Mouse (Mus musculus) MEL (cell line): Measurements from ENCODE around the gene Trip11. TPM values are rescaled to one million over a fixed set of nuclear protein-coding genes. Genes with fewer than 3 reads are reported as not detected.

Experiments
- DNase-seq: peaks from one replicate; pipeline ENCODE4 v3.0.0; 2011; ENCODE audit warnings: low read depth, low spot score
- H3K27ac ChIP-seq: 2 replicates; pipeline ENCODE4 v1.5.1; 2012; ENCODE audit warnings: low read depth, mild to moderate bottlenecking, control low read depth, low read length, moderate library complexity; ENCODE audit not compliant: control insufficient read depth
- H3K27me3 ChIP-seq, 2 experiments: fragments of 150-350 bp in 1 of 2; sonication (generic) in 1 of 2; 2 replicates each; pipeline ENCODE4 v1.6.1; 2012; ENCODE audit warnings: low read length in 2 of 2, mild to moderate bottlenecking in 2 of 2, improper control_type of control experiment in 1 of 2, moderate library complexity in 1 of 2; ENCODE audit not compliant: insufficient read depth in 2 of 2, control insufficient read depth in 1 of 2
- H3K36me3 ChIP-seq, 2 experiments: 2 replicates each; pipeline ENCODE4 v1.6.1; 2012 to 2014; ENCODE audit warnings: low read length in 2 of 2, improper control_type of control experiment in 1 of 2, inconsistent platforms in 1 of 2, mild to moderate bottlenecking in 1 of 2; ENCODE audit not compliant: insufficient read depth in 2 of 2, control insufficient read depth in 1 of 2
- H3K4me1 ChIP-seq, 2 experiments: fragments of 150-350 bp in 1 of 2; sonication (generic) in 1 of 2; 2 replicates each; pipeline ENCODE4 v1.6.1; 2012; ENCODE audit warnings: low read length in 2 of 2, improper control_type of control experiment in 1 of 2, mild to moderate bottlenecking in 1 of 2; ENCODE audit not compliant: insufficient read depth in 2 of 2, control insufficient read depth in 1 of 2
- H3K4me3 ChIP-seq, 2 experiments: fragments of 150-350 bp in 1 of 2; sonication (generic) in 1 of 2; 2 replicates each; pipeline ENCODE4 v1.5.1; 2012; ENCODE audit warnings: low read depth in 2 of 2, low read length in 2 of 2, mild to moderate bottlenecking in 2 of 2, moderate library complexity in 2 of 2, control low read depth in 1 of 2, improper control_type of control experiment in 1 of 2; ENCODE audit not compliant: control insufficient read depth in 1 of 2, insufficient read depth in 1 of 2
- H3K79me2 ChIP-seq: 2 replicates; pipeline ENCODE4 v1.6.1; 2012; ENCODE audit warnings: mild to moderate bottlenecking, low read length, moderate library complexity; ENCODE audit not compliant: control insufficient read depth, poor library complexity, insufficient read depth
- H3K9ac ChIP-seq: 2 replicates; pipeline ENCODE4 v1.6.1; 2012; ENCODE audit warnings: low read depth, mild to moderate bottlenecking, control low read depth, low read length, moderate library complexity; ENCODE audit not compliant: control insufficient read depth, poor library complexity, severe bottlenecking
- H3K9me3 ChIP-seq: fragments of 150-350 bp; sonication (generic); replicated peaks from 2 replicates; pipeline ENCODE4 v1.6.1; 2012; ENCODE audit warnings: mild to moderate bottlenecking, low read length, improper control_type of control experiment, moderate library complexity; ENCODE audit not compliant: insufficient read depth
- CHD1 ChIP-seq: IDR thresholded peaks from 2 replicates; pipeline ENCODE4 v1.6.1; 2012; ENCODE audit warnings: low read depth, mild to moderate bottlenecking, inconsistent platforms, low read length, improper control_type of control experiment
- CHD2 ChIP-seq: IDR thresholded peaks from 2 replicates; pipeline ENCODE4 v1.6.1; 2011; ENCODE audit warnings: low read length, improper control_type of control experiment
- GABPA ChIP-seq: IDR thresholded peaks from 2 replicates; pipeline ENCODE4 v1.6.1; 2012; ENCODE audit warnings: low read depth, mild to moderate bottlenecking, inconsistent platforms, low read length, improper control_type of control experiment, moderate library complexity
- GATA1 ChIP-seq: IDR thresholded peaks from 2 replicates; pipeline ENCODE4 v1.6.1; 2011; ENCODE audit warnings: low read depth, low read length, improper control_type of control experiment
- HCFC1 ChIP-seq: IDR thresholded peaks from 2 replicates; pipeline ENCODE4 v1.6.1; 2012; ENCODE audit warnings: low read depth, mild to moderate bottlenecking, inconsistent platforms, low read length, improper control_type of control experiment, moderate library complexity
- JUND ChIP-seq: IDR thresholded peaks from 2 replicates; pipeline ENCODE4 v1.6.1; 2011; ENCODE audit warnings: low read depth, mild to moderate bottlenecking, improper control_type of control experiment, low read length
- KAT2A ChIP-seq: conservative IDR thresholded peaks from 2 replicates; pipeline ENCODE4 v1.6.1; 2012; ENCODE audit warnings: low read depth, low read length, improper control_type of control experiment, inconsistent platforms
- MAX ChIP-seq: IDR thresholded peaks from 2 replicates; pipeline ENCODE4 v1.6.1; 2011; ENCODE audit warnings: low read length, improper control_type of control experiment
- MAZ ChIP-seq: IDR thresholded peaks from 2 replicates; pipeline ENCODE4 v1.6.1; 2012; ENCODE audit warnings: low read depth, mild to moderate bottlenecking, inconsistent platforms, low read length, improper control_type of control experiment
- MEF2A ChIP-seq: IDR thresholded peaks from 2 replicates; pipeline ENCODE4 v1.6.1; 2014; ENCODE audit warnings: low read depth, mild to moderate bottlenecking, inconsistent platforms, low read length, improper control_type of control experiment; ENCODE audit not compliant: poor library complexity, insufficient replicate concordance, severe bottlenecking; ENCODE audit errors: extremely low read depth
- MYC ChIP-seq: IDR thresholded peaks from 2 replicates; pipeline ENCODE4 v1.6.1; 2011; ENCODE audit warnings: low read depth, mild to moderate bottlenecking, low read length, improper control_type of control experiment, moderate library complexity
- POLR2A ChIP-seq, 2 experiments: IDR thresholded peaks; 2 replicates each; pipeline ENCODE4 v1.6.1; 2011 to 2012; ENCODE audit warnings: low read length in 2 of 2, mild to moderate bottlenecking in 2 of 2, control low read depth in 1 of 2, improper control_type of control experiment in 1 of 2, low read depth in 1 of 2, moderate library complexity in 1 of 2; ENCODE audit not compliant: control insufficient read depth in 1 of 2, insufficient read depth in 1 of 2, poor library complexity in 1 of 2
- POLR2AphosphoS2 ChIP-seq: IDR thresholded peaks from 2 replicates; pipeline ENCODE4 v1.6.1; 2011; ENCODE audit warnings: low read length, improper control_type of control experiment
- RAD21 ChIP-seq: IDR thresholded peaks from 2 replicates; pipeline ENCODE4 v1.6.1; 2011; ENCODE audit warnings: mild to moderate bottlenecking, low read depth, low read length, improper control_type of control experiment
- RCOR1 ChIP-seq: IDR thresholded peaks from 2 replicates; pipeline ENCODE4 v1.6.1; 2012; ENCODE audit warnings: low read depth, mild to moderate bottlenecking, inconsistent platforms, low read length, improper control_type of control experiment
- SMC3 ChIP-seq: IDR thresholded peaks from 2 replicates; pipeline ENCODE4 v1.6.1; 2011; ENCODE audit warnings: low read depth, low read length, improper control_type of control experiment
- TAL1 ChIP-seq: IDR thresholded peaks from 2 replicates; pipeline ENCODE4 v1.6.1; 2012; ENCODE audit warnings: mild to moderate bottlenecking, inconsistent platforms, low read length, moderate library complexity, mixed read lengths
- TCF12 ChIP-seq: IDR thresholded peaks from 2 replicates; pipeline ENCODE4 v1.6.1; 2014; ENCODE audit warnings: low read depth, mild to moderate bottlenecking, inconsistent platforms, low read length, improper control_type of control experiment, moderate library complexity
- USF2 ChIP-seq, 2 experiments: IDR thresholded peaks; 2 replicates each; pipeline ENCODE4 v1.6.1; 2011 to 2012; ENCODE audit warnings: improper control_type of control experiment in 2 of 2, low read length in 2 of 2, borderline replicate concordance in 1 of 2, inconsistent platforms in 1 of 2, low read depth in 1 of 2, mild to moderate bottlenecking in 1 of 2; ENCODE audit not compliant: insufficient read depth in 1 of 2
- ZMIZ1 ChIP-seq: IDR thresholded peaks from 2 replicates; pipeline ENCODE4 v1.6.1; 2012; ENCODE audit warnings: low read depth, mild to moderate bottlenecking, inconsistent platforms, low read length, improper control_type of control experiment, moderate library complexity
- polyA plus RNA-seq, 2 experiments: library from polyadenylated mRNA; stranded (reverse) in 1 of 2; unstranded in 1 of 2; fragments of >175 nt in 1 of 2; fragments of >200 nt in 1 of 2; gene quantifications; 2 replicates each; pipeline versions ENCODE4 v1.2.1 to v1.2.4; 2012; ENCODE audit warnings: low replicate concordance in 2 of 2, low read depth in 1 of 2; ENCODE audit not compliant: insufficient read length in 2 of 2, insufficient read depth in 1 of 2, missing spikeins in 1 of 2
- total RNA-seq: library from RNA; depleted of rRNA; stranded (reverse); fragments of 300-350 nt; gene quantifications from 2 replicates; pipeline ENCODE4 v1.2.3, GENCODE M21; 2012; rRNA removed

Gene Trip11
- total and polyA plus RNA-seq, 3 experiments, result 7.6 to 10.4 TPM; not detected in 1

DNA sequence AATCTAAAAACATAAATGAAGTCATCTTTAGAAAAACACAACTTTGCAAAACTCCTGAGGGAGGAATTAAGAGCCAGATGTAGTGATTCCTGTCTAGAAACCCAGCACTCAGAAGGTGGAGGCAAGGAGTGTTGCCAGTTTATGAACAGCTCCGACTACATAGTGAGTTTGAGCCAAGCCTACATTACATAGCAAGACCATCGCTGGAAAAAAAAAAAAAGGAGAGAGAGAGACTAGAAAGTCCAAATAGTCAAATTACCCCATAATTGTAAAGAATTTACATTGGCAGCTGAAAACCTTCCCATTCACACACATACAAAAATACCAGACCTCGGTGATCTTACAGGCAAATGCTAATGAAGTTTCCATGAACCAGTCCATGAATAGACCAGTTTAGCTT lies 123.8 kb downstream of the Trip11 start:
- Histone ChIP-seq H3K4me1 (no peaks in the 10 kb centered on the region), H3K79me2 (no peaks in the 10 kb centered on the region), H3K27ac (no peak overlapping the region), H3K4me3 (no peak overlapping the region), H3K36me3 (no peaks in the 10 kb centered on the region), H3K27me3 (peaks cover 0 to 3% of the 10 kb centered on the region in 2 experiments; a peak in 1 of 4 replicates), H3K9ac (no peak overlapping the region), H3K9me3 (no peaks in the 10 kb centered on the region)
- TF ChIP-seq GATA1 (no peak), ZMIZ1 (no peak), MAZ (no peak), CHD1 (no peak), SMC3 (no peak), POLR2A (IDR thresholded peaks at IDR 0.05; ENCODE audit: control insufficient read depth in 1 of 2, insufficient read depth in 1 of 2, low read depth in 1 of 2, low read length in 2 of 2, poor library complexity in 1 of 2) (no peak), RCOR1 (no peak), TAL1 (no peak), RAD21 (no peak), GABPA (no peak), MEF2A (no peak), HCFC1 (no peak), POLR2AphosphoS2 (no peak), CHD2 (no peak), USF2 (IDR thresholded peaks at IDR 0.05; ENCODE audit: borderline replicate concordance in 1 of 2, insufficient read depth in 1 of 2, low read depth in 1 of 2, low read length in 2 of 2) (no peak), MAX (no peak), MYC (no peak), TCF12 (no peak), KAT2A (no peak), JUND (no peak)
- no peak for DNase-seq

Other genes starting within 250 kb of the Trip11 start
- gene Tc2n, start 194.7 kb downstream of the Trip11 start, total RNA-seq, result not detected in 2 replicates
- gene Tc2n, start 194.7 kb downstream of the Trip11 start, polyA plus RNA-seq, result under 1 TPM in 1 of 2 experiments, not detected in 1; 0.49 TPM
- gene Fbln5, start 94.2 kb downstream of the Trip11 start, total RNA-seq, result not detected in 2 replicates
- not detected for gene Fbln5, start 94.2 kb downstream of the Trip11 start, polyA plus RNA-seq
- 21.8 and 22.1 TPM in 2 replicates for gene Atxn3, start 45.0 kb upstream of the Trip11 start, total RNA-seq
- gene Atxn3, start 45.0 kb upstream of the Trip11 start, polyA plus RNA-seq, result 100 to 1,000 TPM in 1 of 2 experiments, 10 to 100 TPM in 1; 27.8 to 400 TPM
- gene Cpsf2, start 62.7 kb upstream of the Trip11 start, total RNA-seq, result 56.9 and 62.9 TPM in 2 replicates
- gene Cpsf2, start 62.7 kb upstream of the Trip11 start, polyA plus RNA-seq, result 100 to 1,000 TPM in 1 of 2 experiments, 10 to 100 TPM in 1; 52.1 to 109 TPM
- gene Slc24a4, start 215.5 kb upstream of the Trip11 start, total RNA-seq, result not detected in 2 replicates
- gene Slc24a4, start 215.5 kb upstream of the Trip11 start, polyA plus RNA-seq, result not detected